Mouse (Mus musculus) embryonic facial prominence, embryonic 11.5 days (tissue): ENCODE measurements around the gene Zfp663. TPM values are rescaled to one million over a fixed set of nuclear protein-coding genes. Genes with fewer than 3 reads are reported as not detected.

ENCODE experiments used
- ATAC-seq: fragments of 200-750 bp; cut with Nextera tagmentation; replicated peaks from 2 replicates; pipeline ENCODE4 v1.8.0; 2017; ENCODE audit warnings: low read depth; ENCODE audit not compliant: insufficient number of reproducible peaks, low FRiP score, low TSS enrichment
- DNase-seq: peaks from one replicate; pipeline ENCODE4 v3.0.0-alpha.2; 2015; ENCODE audit warnings: low spot score
- H3K27ac ChIP-seq: fragments of 300-500 bp; sonication (generic); replicated peaks from 2 replicates; pipeline ENCODE4 v1.5.1; 2014; ENCODE audit warnings: mild to moderate bottlenecking, low read depth, low read length, control low read depth
- H3K27me3 ChIP-seq: fragments of 300-500 bp; sonication (generic); 2 replicates; pipeline ENCODE4 v1.6.1; 2014; ENCODE audit warnings: mild to moderate bottlenecking, low read length, moderate library complexity, mixed read lengths; ENCODE audit not compliant: control insufficient read depth, insufficient read depth
- H3K36me3 ChIP-seq: fragments of 300-500 bp; sonication (generic); replicated peaks from 2 replicates; pipeline ENCODE4 v1.6.1; 2014; ENCODE audit warnings: low read depth, mild to moderate bottlenecking, low read length, moderate library complexity, mixed read lengths; ENCODE audit not compliant: control insufficient read depth, insufficient read depth
- H3K4me1 ChIP-seq: fragments of 300-500 bp; sonication (generic); 2 replicates; pipeline ENCODE4 v1.6.1; 2014; ENCODE audit warnings: low read length, mixed read lengths; ENCODE audit not compliant: control insufficient read depth, insufficient read depth
- H3K4me2 ChIP-seq: fragments of 300-500 bp; sonication (generic); 2 replicates; pipeline ENCODE4 v1.6.1; 2014; ENCODE audit warnings: low read depth, mild to moderate bottlenecking, control low read depth, low read length, moderate library complexity
- H3K4me3 ChIP-seq: fragments of 300-500 bp; sonication (generic); 2 replicates; pipeline ENCODE4 v1.5.1; 2014; ENCODE audit warnings: low read depth, low read length, control low read depth
- H3K9ac ChIP-seq: fragments of 300-500 bp; sonication (generic); replicated peaks from 2 replicates; pipeline ENCODE4 v1.6.1; 2014; ENCODE audit warnings: mild to moderate bottlenecking, control low read depth, low read length
- H3K9me3 ChIP-seq: fragments of 300-500 bp; sonication (generic); replicated peaks from 2 replicates; pipeline ENCODE4 v1.6.1; 2016; ENCODE audit warnings: mild to moderate bottlenecking, low read length, inconsistent platforms, mixed read lengths; ENCODE audit not compliant: control insufficient read depth
- WGBS: fragments of 180-500 bp; shearing (Covaris S2); extraction: QIAGEN DNeasy Blood & Tissue Kit; methylation state at CpG from one replicate; pipeline ENCODE4 v1.1.7; 2014; 5-methylcytosine and 5-hydroxymethylcytosine counted together
- polyA plus RNA-seq: library from polyadenylated mRNA; unstranded; fragments of >200 nt; fragmentation: Nextera tagmentation; extraction: Ambion mirVana; gene quantifications from 2 replicates; pipeline ENCODE4 v1.2.1, GENCODE M21; 2014

The Zfp663 gene
- polyA plus RNA-seq, 1 experiment from 2014 or later = 4.9 TPM

- no peak for DNase-seq
- Histone ChIP-seq H3K4me1 (no peaks in the 10 kb centered on the region), H3K4me2 (no peak overlapping the region), H3K27me3 (no peaks in the 10 kb centered on the region), H3K9me3 (no peaks in the 10 kb centered on the region), H3K27ac (no peak overlapping the region), H3K4me3 (no peak overlapping the region), H3K9ac (no peak overlapping the region), H3K36me3 (no peaks in the 10 kb centered on the region)
- ATAC-seq = no peak
- WGBS = 68% methylated on average over 9 of the region's 9 CpGs
Measured at GRCm38 (mm10) chr2:165404951-165405350, 36.4 kb upstream of the Zfp663 start.

GRCm38 (mm10) chr2:165398164-165398785 lies 29.7 kb upstream of the Zfp663 start:
- Histone ChIP-seq H3K27me3 (no peaks in the 10 kb centered on the region), H3K4me1 (peaks cover 8% of the 10 kb centered on the region; the same call in 1 of the 2 replicates), H3K9me3 (no peaks in the 10 kb centered on the region), H3K9ac (no peak overlapping the region), H3K4me2 (no peak overlapping the region), H3K4me3 (no peak overlapping the region), H3K27ac (peak overlapping the region; percentile 74; the same call in 1 of the 2 replicates), H3K36me3 (no peaks in the 10 kb centered on the region)
- 58% methylated on average over 15 of the region's 15 CpGs for WGBS
- DNase-seq (peak; percentile 66), ATAC-seq (peak; percentile 50; the same call in 1 of the 2 replicates)

GRCm38 (mm10) chr2:165397502-165398163 lies 29.1 kb upstream of the Zfp663 start:
- Histone ChIP-seq H3K36me3 (no peaks in the 10 kb centered on the region), H3K27ac (peak overlapping the region; percentile 74), H3K4me2 (peak overlapping the region; percentile 24), H3K4me1 (peaks cover 8% of the 10 kb centered on the region; the same call in 1 of the 2 replicates), H3K9ac (0 out of 2 replicates have a peak overlapping the region, but pooled peaks have one; percentile 18), H3K27me3 (no peaks in the 10 kb centered on the region), H3K9me3 (no peaks in the 10 kb centered on the region), H3K4me3 (no peak overlapping the region)
- DNase-seq = no peak
- WGBS = 50% methylated on average over 23 of the region's 23 CpGs
- ATAC-seq = 0 out of 2 replicates have a peak, but pooled peaks have one; percentile 24

- Histone ChIP-seq H3K4me1 (peaks cover 8% of the 10 kb centered on the region; the same call in 1 of the 2 replicates), H3K4me2 (peak overlapping the region; percentile 24; the same call in 1 of the 2 replicates)
- 18% methylated on average over 20 of the region's 20 CpGs for WGBS
Measured at GRCm38 (mm10) chr2:165396831-165397501, 28.4 kb upstream of the Zfp663 start.

DNA sequence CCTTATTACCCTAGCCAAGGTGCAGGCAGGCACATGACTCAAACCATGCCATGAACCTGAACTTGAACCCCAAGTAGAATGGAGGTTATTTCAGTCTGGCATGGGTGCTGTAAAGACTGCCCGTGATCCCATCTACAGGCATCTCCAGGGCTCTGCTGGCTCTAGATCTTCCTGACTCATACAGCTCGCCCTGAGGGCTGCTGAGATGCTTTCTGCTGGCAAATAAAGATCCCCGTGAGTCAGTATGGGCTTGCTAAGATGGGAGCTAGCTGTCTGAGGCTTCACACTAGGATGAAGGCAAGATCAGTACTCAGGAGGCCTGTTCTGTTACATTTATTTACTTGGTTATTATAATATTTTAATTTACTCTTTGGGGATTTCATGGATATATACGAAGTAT lies 23.6 kb upstream of the Zfp663 start:
- Histone ChIP-seq H3K4me2 (no peak overlapping the region), H3K9ac (no peak overlapping the region), H3K36me3 (no peaks in the 10 kb centered on the region), H3K4me1 (0 out of 2 replicates have a peak, but pooled peaks cover 1% of the 10 kb centered on the region), H3K27me3 (no peaks in the 10 kb centered on the region), H3K4me3 (no peak overlapping the region), H3K9me3 (no peaks in the 10 kb centered on the region), H3K27ac (no peak overlapping the region)
- DNase-seq (no peak), ATAC-seq (no peak)
- whole genome bisulfite sequencing = 82% methylated on average over 4 of the region's 4 CpGs

More at GRCm38 (mm10) chr2:165396831-165397501, 28.4 kb upstream of the Zfp663 start:
- Histone ChIP-seq H3K9me3 (no peaks in the 10 kb centered on the region), H3K4me3 (no peak overlapping the region), H3K27me3 (no peaks in the 10 kb centered on the region), H3K27ac (peak overlapping the region; percentile 74), H3K36me3 (no peaks in the 10 kb centered on the region), H3K9ac (0 out of 2 replicates have a peak overlapping the region, but pooled peaks have one; percentile 18)
- peak; percentile 80 for DNase-seq
- peak; percentile 82 for ATAC-seq

- peak; percentile 85 for DNase-seq
- Histone ChIP-seq H3K9me3 (no peaks in the 10 kb centered on the region), H3K4me1 (peaks cover 3% of the 10 kb centered on the region; the same call in 1 of the 2 replicates), H3K4me2 (no peak overlapping the region), H3K9ac (no peak overlapping the region), H3K27me3 (no peaks in the 10 kb centered on the region), H3K27ac (no peak overlapping the region), H3K36me3 (no peaks in the 10 kb centered on the region), H3K4me3 (no peak overlapping the region)
- WGBS = 15% methylated on average over 8 of the region's 8 CpGs
- no peak for ATAC-seq
Measured at GRCm38 (mm10) chr2:165391561-165391960, 23.0 kb upstream of the Zfp663 start.

GRCm38 (mm10) chr2:165389299-165389952 lies 20.9 kb upstream of the Zfp663 start:
- ATAC-seq = no peak
- WGBS = 84% methylated on average over 6 of the region's 6 CpGs
- H3K27me3 ChIP-seq = no peaks in the 10 kb centered on the region
- H3K9me3 ChIP-seq = no peaks in the 10 kb centered on the region
- H3K4me3 ChIP-seq = no peak overlapping the region
- peaks cover 3% of the 10 kb centered on the region; the same call in 1 of the 2 replicates for H3K4me1 ChIP-seq
- no peak overlapping the region for H3K27ac ChIP-seq
- no peak overlapping the region for H3K9ac ChIP-seq
- no peak overlapping the region for H3K4me2 ChIP-seq
- no peak for DNase-seq
- peaks cover 11% of the 10 kb centered on the region for H3K36me3 ChIP-seq
